Mouse (Mus musculus) hindbrain, postnatal 0 days (tissue): ENCODE measurements at regions not wholly inside any gene's neighbourhood (a gene's known extent, or its start where the extent isn't known, plus 50 kb on each side); places are given as distances from the start of the nearest gene placed in this dataset.
A peak's percentile ranks its signal among the peaks of the same experiment; 100 is the strongest.

ENCODE experiments used
- ATAC-seq: fragments of 200-750 bp; cut with Nextera tagmentation; 2 replicates; pipeline ENCODE4 v1.8.0; 2017; ENCODE audit warnings: mild to moderate bottlenecking, moderate TSS enrichment, moderate library complexity
- DNase-seq: peaks from one replicate; pipeline ENCODE4 v3.0.0-alpha.2; 2015; ENCODE audit warnings: low spot score
- H3K27ac ChIP-seq: fragments of 300-500 bp; sonication (generic); 2 replicates; pipeline ENCODE4 v1.5.1; 2014; ENCODE audit warnings: mild to moderate bottlenecking
- H3K27me3 ChIP-seq: fragments of 300-500 bp; sonication (generic); 2 replicates; pipeline ENCODE4 v1.6.1; 2014; ENCODE audit warnings: low read length, mixed read lengths; ENCODE audit not compliant: insufficient read depth
- H3K36me3 ChIP-seq: fragments of 300-500 bp; sonication (generic); 2 replicates; pipeline ENCODE4 v1.6.1; 2014; ENCODE audit warnings: low read length, mixed read lengths; ENCODE audit not compliant: insufficient read depth
- H3K4me1 ChIP-seq: fragments of 300-500 bp; sonication (generic); 2 replicates; pipeline ENCODE4 v1.6.1; 2014; ENCODE audit warnings: antibody characterized with exemption, low read length, mixed read lengths; ENCODE audit not compliant: insufficient read depth
- H3K4me2 ChIP-seq: fragments of 300-500 bp; sonication (generic); 2 replicates; pipeline ENCODE4 v1.6.1; 2014; ENCODE audit warnings: low read depth, mild to moderate bottlenecking, low read length, moderate library complexity, mixed read lengths
- H3K4me3 ChIP-seq: fragments of 300-500 bp; sonication (generic); 2 replicates; pipeline ENCODE4 v1.5.1; 2014; ENCODE audit warnings: low read length
- H3K9ac ChIP-seq: fragments of 300-500 bp; sonication (generic); replicated peaks from 2 replicates; pipeline ENCODE4 v1.6.1; 2014; ENCODE audit warnings: mild to moderate bottlenecking, low read length, moderate library complexity, mixed read lengths
- H3K9me3 ChIP-seq: fragments of 300-500 bp; sonication (generic); 2 replicates; pipeline ENCODE4 v1.6.1; 2016; ENCODE audit warnings: low read length, mixed read lengths
- CTCF ChIP-seq: IDR thresholded peaks from 2 replicates; pipeline ENCODE4 v1.5.1; 2016; ENCODE audit warnings: antibody characterized with exemption, control low read depth, low read depth
- WGBS: fragments of 180-500 bp; shearing (Covaris S2); extraction: QIAGEN DNeasy Blood & Tissue Kit; methylation state at CpG from one replicate; pipeline ENCODE4 v1.1.7; 2014; 5-methylcytosine and 5-hydroxymethylcytosine counted together

DNA sequence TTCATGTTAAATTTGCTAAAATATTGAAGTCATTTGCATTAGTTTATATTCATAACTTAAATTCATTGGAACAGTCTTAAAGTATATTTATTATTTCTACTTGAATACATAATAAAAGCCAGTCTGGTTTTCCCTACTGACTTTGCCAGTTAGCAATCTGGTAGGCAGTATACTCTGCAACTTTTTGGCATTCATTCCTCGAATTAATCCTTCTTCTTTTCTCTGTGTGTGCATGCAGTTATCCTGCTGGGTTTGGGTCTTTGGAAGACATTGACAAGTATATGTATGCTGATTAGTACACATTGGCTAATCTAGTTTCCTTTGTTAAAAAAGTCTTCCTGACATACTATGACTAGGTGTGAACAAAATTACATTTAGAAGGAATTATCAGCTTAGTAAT, 336.1 kb upstream of the Alcam start:
- no peak for DNase-seq

DNA sequence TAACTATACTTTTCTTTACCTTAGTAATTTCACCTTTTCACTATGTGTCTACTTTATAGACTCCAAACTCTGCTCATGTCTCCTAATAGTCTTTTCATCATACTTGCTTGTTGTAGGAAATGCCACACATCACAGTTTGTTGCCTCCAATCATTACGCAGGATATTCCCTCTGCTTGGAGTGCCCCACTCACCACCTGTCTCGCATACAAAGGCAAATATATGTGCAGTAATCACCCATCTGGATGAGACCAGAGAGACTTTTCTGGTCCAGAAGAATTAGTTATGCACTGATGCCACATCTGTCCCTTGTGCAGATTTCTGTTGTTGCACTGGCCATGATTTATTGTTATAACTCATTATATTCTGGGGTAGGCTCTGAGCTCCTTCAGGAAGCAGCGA, 293.9 kb upstream of the Alcam start:
- H3K27me3 ChIP-seq = no peaks in the 10 kb centered on the region
- H3K9me3 ChIP-seq = no peaks in the 10 kb centered on the region
- no peak for TF ChIP-seq CTCF
- ATAC-seq (no peak), DNase-seq (no peak)
- no peaks in the 10 kb centered on the region for H3K36me3 ChIP-seq
- H3K4me2 ChIP-seq = no peak overlapping the region
- no peak overlapping the region for H3K27ac ChIP-seq
- H3K4me1 ChIP-seq = no peaks in the 10 kb centered on the region
- WGBS = 82% methylated on average over 3 of the region's 3 CpGs
- H3K9ac ChIP-seq = no peak overlapping the region
- no peak overlapping the region for H3K4me3 ChIP-seq

More for the DNA sequence above, 336.1 kb upstream of the Alcam start:
- Histone ChIP-seq H3K4me1 (no peaks in the 10 kb centered on the region), H3K9me3 (no peaks in the 10 kb centered on the region), H3K4me3 (no peak overlapping the region), H3K27ac (no peak overlapping the region), H3K4me2 (no peak overlapping the region), H3K36me3 (no peaks in the 10 kb centered on the region), H3K9ac (no peak overlapping the region), H3K27me3 (no peaks in the 10 kb centered on the region)
- 44% methylated on average over 1 of the region's 1 CpGs for WGBS
- no peak for TF ChIP-seq CTCF
- no peak for ATAC-seq

DNA sequence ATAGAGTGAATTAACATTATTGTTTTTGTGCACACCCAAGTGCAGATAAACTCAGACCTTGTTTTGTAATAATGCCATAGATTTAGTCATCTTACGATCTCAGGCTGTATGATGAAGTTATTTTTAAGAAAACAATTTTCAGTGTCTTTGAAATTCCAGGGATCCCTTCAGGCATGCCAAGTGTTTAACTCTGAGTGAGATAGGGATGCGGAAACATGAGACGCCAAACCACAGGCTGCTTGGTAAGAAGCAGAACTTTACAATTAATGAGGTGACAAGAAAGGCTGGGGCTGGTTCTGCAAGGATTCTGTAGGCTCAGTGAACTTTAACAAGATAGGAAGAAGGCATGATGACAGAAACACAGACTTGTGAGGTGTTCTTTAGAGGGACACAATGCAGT, 292.3 kb upstream of the Alcam start:
- WGBS = 67% methylated on average over 3 of the region's 3 CpGs
- Histone ChIP-seq H3K9ac (no peak overlapping the region), H3K4me2 (no peak overlapping the region), H3K27ac (no peak overlapping the region), H3K36me3 (no peaks in the 10 kb centered on the region), H3K4me1 (no peaks in the 10 kb centered on the region), H3K9me3 (no peaks in the 10 kb centered on the region), H3K27me3 (no peaks in the 10 kb centered on the region), H3K4me3 (no peak overlapping the region)
- ATAC-seq (no peak), DNase-seq (no peak)
- no peak for TF ChIP-seq CTCF

DNA sequence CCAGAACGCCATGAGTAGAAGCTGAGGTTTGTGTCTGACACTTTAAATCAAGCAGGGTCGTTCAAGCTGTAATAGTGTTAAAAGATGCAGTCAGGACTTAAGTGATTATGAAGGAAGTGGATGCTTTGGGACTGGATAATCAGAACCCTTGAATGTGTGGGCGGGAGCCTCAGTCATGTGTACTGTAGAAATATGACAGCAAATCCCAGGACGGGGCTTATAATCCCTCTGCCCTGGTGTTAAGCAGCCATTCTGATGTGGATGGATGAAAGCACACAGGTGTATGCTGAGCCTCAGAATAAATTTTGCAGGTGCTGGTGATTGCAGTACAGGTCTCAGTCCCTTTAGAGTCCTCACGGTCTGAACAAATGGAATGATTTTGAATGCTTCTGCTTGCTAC, 290.8 kb upstream of the Alcam start:
- no peak for TF ChIP-seq CTCF
- Histone ChIP-seq H3K36me3 (no peaks in the 10 kb centered on the region), H3K4me2 (no peak overlapping the region), H3K4me1 (no peaks in the 10 kb centered on the region), H3K27me3 (no peaks in the 10 kb centered on the region), H3K4me3 (no peak overlapping the region), H3K9ac (no peak overlapping the region), H3K9me3 (no peaks in the 10 kb centered on the region), H3K27ac (no peak overlapping the region)
- ATAC-seq (no peak; the same call in 1 of the 2 replicates), DNase-seq (peak; percentile 14)
- WGBS = 62% methylated on average over 5 of the region's 5 CpGs

DNA sequence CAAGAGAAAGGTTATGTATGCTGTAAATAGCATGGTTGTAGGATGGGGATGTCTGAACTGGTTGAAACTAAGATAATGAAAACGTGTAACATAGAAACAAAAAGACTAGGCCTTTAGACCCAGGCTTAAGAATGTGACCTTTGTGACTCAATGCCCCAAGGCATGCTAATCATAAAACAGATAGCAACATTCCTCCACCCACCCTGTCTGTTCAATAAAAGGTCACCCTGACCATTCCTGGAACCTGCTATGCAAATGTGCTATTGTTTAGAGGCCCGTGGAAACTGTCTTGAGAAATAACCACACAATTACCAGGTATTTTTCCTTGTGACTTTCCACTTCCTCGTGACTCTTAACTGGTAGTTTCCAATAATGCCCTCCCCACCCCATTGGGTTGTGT, 288.3 kb upstream of the Alcam start:
- H3K27me3 ChIP-seq = no peaks in the 10 kb centered on the region
- no peak overlapping the region for H3K4me2 ChIP-seq
- no peaks in the 10 kb centered on the region for H3K9me3 ChIP-seq
- WGBS = 65% methylated on average over 3 of the region's 3 CpGs
- H3K36me3 ChIP-seq = no peaks in the 10 kb centered on the region
- no peak overlapping the region for H3K27ac ChIP-seq
- ATAC-seq = no peak
- no peak for DNase-seq
- H3K4me3 ChIP-seq = no peak overlapping the region
- H3K4me1 ChIP-seq = no peaks in the 10 kb centered on the region
- TF ChIP-seq CTCF = no peak
- H3K9ac ChIP-seq = no peak overlapping the region

DNA sequence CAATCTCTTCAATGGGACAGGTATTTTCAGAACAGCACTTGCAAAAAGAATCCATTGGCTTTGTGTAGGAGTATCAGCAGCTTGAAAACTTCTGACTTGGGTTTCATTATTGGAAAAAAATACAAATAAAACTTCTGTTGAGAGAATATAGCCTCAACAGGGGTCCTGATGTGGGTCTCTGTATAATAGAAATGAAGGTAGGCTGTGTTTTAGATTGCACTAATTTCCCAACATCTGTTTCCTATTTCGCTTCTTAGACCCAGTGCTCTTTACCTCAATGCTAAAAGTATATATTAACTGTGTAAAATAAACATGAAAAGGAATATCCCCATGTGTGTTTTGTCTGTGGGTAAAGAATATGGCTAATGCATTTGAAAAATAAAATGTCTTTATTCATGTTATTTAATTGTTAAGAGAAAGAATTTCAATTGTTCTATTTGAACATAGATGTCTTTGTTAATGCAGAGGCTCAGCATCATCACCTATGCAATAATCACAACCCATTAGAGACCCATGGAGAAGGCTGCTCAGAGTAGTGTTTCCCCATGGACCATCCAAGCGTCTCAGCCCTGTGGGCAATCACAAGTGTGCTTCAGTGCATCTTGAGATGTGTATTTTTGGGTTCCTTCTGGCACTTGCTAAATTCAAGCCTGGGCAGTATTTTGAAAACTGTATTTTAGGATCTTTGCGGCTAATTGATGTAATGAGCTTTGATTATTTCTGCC, 272.4 kb upstream of the Alcam start:
- no peaks in the 10 kb centered on the region for H3K4me1 ChIP-seq
- no peak for DNase-seq
- no peak overlapping the region for H3K4me2 ChIP-seq
- no peak for ATAC-seq
- no peak overlapping the region for H3K27ac ChIP-seq
- WGBS = 87% methylated on average over 3 of the region's 3 CpGs
- no peak overlapping the region for H3K9ac ChIP-seq
- no peaks in the 10 kb centered on the region for H3K9me3 ChIP-seq
- H3K36me3 ChIP-seq = no peaks in the 10 kb centered on the region
- TF ChIP-seq CTCF = no peak
- H3K4me3 ChIP-seq = no peak overlapping the region
- H3K27me3 ChIP-seq = no peaks in the 10 kb centered on the region

DNA sequence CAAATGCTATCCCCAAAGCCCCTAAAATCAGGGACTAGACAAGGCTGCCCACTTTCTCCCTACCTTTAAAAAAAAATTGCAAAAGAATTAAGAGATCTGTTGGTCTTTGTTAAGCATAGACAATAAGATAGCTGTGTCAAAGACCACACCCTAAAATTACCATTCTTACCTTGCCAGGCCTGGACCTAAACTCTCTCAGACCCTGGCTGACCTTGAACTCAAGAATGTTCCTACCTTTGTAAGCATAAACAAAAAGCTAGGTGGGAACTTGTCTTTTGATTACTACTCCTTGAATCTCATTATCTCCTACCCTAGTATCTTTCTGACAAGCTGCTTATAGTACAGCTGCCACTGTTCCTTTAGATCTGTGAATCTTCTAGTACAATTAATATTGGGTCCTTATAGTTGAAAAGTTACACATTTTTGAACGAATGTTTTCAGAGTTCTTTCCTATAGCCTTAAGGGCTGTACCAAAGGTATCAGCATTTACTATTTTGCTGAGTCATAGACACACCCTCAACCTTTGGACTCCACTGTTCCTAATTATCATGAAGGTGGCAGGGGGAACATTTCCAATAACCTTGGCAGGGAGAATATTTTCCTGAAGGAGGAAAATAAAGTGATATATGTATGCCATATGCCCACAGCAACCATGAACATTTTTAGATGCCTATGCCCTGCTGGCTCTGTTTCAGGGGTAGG, 264.5 kb upstream of the Alcam start:
- H3K36me3 ChIP-seq = no peaks in the 10 kb centered on the region
- no peak overlapping the region for H3K27ac ChIP-seq
- TF ChIP-seq CTCF = no peak
- no peak overlapping the region for H3K4me2 ChIP-seq
- no peaks in the 10 kb centered on the region for H3K9me3 ChIP-seq
- WGBS = 93% methylated on average over 1 of the region's 1 CpGs
- DNase-seq (no peak), ATAC-seq (no peak)
- no peak overlapping the region for H3K4me3 ChIP-seq
- no peaks in the 10 kb centered on the region for H3K4me1 ChIP-seq
- no peak overlapping the region for H3K9ac ChIP-seq
- H3K27me3 ChIP-seq = no peaks in the 10 kb centered on the region
